Mouse (Mus musculus) lung, postnatal 0 days (tissue): ENCODE results near the gene Spdl1. TPM values are rescaled to one million over a fixed set of nuclear protein-coding genes. Genes with fewer than 3 reads are reported as not detected.
"Not testable (repeated sequence)": the region's sequence is repeated elsewhere in the genome, so short reads cannot be mapped to it uniquely, and the experiment has no call there.

Source experiments
- ATAC-seq: fragments of 200-750 bp; cut with Nextera tagmentation; 2 replicates; pipeline ENCODE4 v1.8.0; 2017; ENCODE audit warnings: moderate library complexity
- DNase-seq: peaks from one replicate; pipeline ENCODE4 v3.0.0-alpha.2; 2016; ENCODE audit warnings: low spot score
- H3K27ac ChIP-seq: fragments of 300-500 bp; sonication (generic); 2 replicates; pipeline ENCODE4 v1.5.1; 2014; ENCODE audit warnings: antibody characterized with exemption, mild to moderate bottlenecking, low read length, mixed read lengths
- H3K27me3 ChIP-seq: fragments of 300-500 bp; sonication (generic); replicated peaks from 2 replicates; pipeline ENCODE4 v1.6.1; 2014; ENCODE audit warnings: low read length, mixed read lengths; ENCODE audit not compliant: insufficient read depth
- H3K36me3 ChIP-seq: fragments of 300-500 bp; sonication (generic); 2 replicates; pipeline ENCODE4 v1.6.1; 2014; ENCODE audit warnings: low read length, mixed read lengths; ENCODE audit not compliant: insufficient read depth
- H3K4me1 ChIP-seq: fragments of 300-500 bp; sonication (generic); 2 replicates; pipeline ENCODE4 v1.6.1; 2014; ENCODE audit warnings: antibody characterized with exemption, low read depth, low read length, mixed read lengths; ENCODE audit not compliant: insufficient read depth
- H3K4me2 ChIP-seq: fragments of 300-500 bp; sonication (generic); replicated peaks from 2 replicates; pipeline ENCODE4 v1.6.1; 2014; ENCODE audit warnings: low read depth, mild to moderate bottlenecking, low read length, moderate library complexity, mixed read lengths
- H3K4me3 ChIP-seq: fragments of 300-500 bp; sonication (generic); 2 replicates; pipeline ENCODE4 v1.5.1; 2014; ENCODE audit warnings: low read depth, low read length
- H3K9ac ChIP-seq: fragments of 300-500 bp; sonication (generic); replicated peaks from 2 replicates; pipeline ENCODE4 v1.6.1; 2014; ENCODE audit warnings: low read depth, mild to moderate bottlenecking
- H3K9me3 ChIP-seq: fragments of 300-500 bp; sonication (generic); 2 replicates; pipeline ENCODE4 v1.6.1; 2016; ENCODE audit warnings: low read length, mixed read lengths
- CTCF ChIP-seq: IDR thresholded peaks from 2 replicates; pipeline ENCODE4 v1.5.1; 2016; ENCODE audit warnings: antibody characterized with exemption, mild to moderate bottlenecking
- EP300 ChIP-seq: IDR thresholded peaks from 2 replicates; pipeline ENCODE4 v1.6.1; 2016; ENCODE audit warnings: antibody characterized with exemption, mild to moderate bottlenecking, control low read depth
- WGBS: fragments of 180-500 bp; shearing (Covaris S2); extraction: QIAGEN DNeasy Blood & Tissue Kit; methylation state at CpG from one replicate; pipeline ENCODE4 v1.1.7; 2014; 5-methylcytosine and 5-hydroxymethylcytosine counted together
- polyA plus RNA-seq: library from polyadenylated mRNA; unstranded; fragments of >200 nt; fragmentation: Nextera tagmentation; extraction: Ambion mirVana; gene quantifications from 2 replicates; pipeline ENCODE4 v1.2.1, GENCODE M21; 2015

Spdl1 gene
- polyA plus RNA-seq, 1 experiment from 2014 or later, result 1.1 TPM

DNA sequence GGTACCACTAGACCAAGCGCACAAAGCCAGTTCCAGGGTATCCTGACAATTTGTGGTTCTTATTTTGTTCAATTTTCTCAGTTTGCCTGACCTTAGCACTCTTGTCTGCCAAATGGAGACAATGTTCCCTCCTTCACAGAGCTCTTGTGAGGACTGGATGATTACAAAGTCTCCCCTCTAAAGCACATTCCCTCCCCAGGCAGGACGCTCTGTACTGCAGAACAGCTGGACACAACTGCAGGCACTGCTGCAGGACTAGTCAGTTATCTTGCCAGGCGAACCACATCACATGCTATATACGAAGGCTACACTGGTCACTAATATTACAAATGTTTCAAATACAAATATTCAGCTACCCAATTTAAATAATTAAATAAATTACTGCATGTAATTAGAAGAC lies 8.7 kb downstream of the Spdl1 start:
- Histone ChIP-seq H3K27ac (no peak overlapping the region), H3K4me1 (no peaks in the 10 kb centered on the region), H3K4me3 (no peak overlapping the region), H3K4me2 (no peak overlapping the region), H3K36me3 (peaks cover 3% of the 10 kb centered on the region; the same call in 1 of the 2 replicates), H3K27me3 (no peaks in the 10 kb centered on the region), H3K9ac (no peak overlapping the region), H3K9me3 (no peaks in the 10 kb centered on the region)
- TF ChIP-seq CTCF (no peak), EP300 (no peak)
- 92% methylated on average over 4 of the region's 4 CpGs for WGBS
- ATAC-seq, result no peak
- DNase-seq, result no peak

DNA sequence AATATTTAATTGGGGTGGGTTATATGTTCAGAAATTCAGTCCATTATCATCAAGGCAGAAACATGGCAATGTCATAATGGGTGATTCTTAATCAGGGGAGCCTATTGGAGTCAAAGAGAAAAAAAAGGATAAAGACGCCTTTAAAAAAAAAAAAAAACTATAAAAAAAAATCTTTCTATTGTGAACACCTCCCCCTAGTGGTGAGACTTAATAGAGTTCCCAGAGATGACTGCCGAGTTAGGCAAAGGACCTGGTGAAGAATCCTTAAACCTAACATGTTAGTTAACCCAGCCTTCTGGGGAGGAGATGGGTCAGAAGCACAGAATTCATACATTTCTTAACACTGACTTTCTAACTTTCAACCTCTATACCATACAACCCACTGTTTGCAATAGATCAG lies 18.7 kb downstream of the Spdl1 start:
- TF ChIP-seq EP300 (no peak), CTCF (peak; percentile 60)
- Histone ChIP-seq H3K27me3 (no peaks in the 10 kb centered on the region), H3K9ac (no peak overlapping the region), H3K4me3 (no peak overlapping the region), H3K36me3 (no peaks in the 10 kb centered on the region), H3K27ac (no peak overlapping the region), H3K9me3 (no peaks in the 10 kb centered on the region), H3K4me2 (no peak overlapping the region), H3K4me1 (no peaks in the 10 kb centered on the region)
- ATAC-seq, result no peak
- WGBS, result 10% methylated on average over 2 of the region's 2 CpGs
- DNase-seq, result peak; percentile 71

- Histone ChIP-seq H3K4me1 (no peaks in the 10 kb centered on the region), H3K4me3 (no peak overlapping the region), H3K36me3 (no peaks in the 10 kb centered on the region), H3K4me2 (no peak overlapping the region), H3K9ac (no peak overlapping the region), H3K27ac (no peak overlapping the region), H3K27me3 (no peaks in the 10 kb centered on the region), H3K9me3 (no peaks in the 10 kb centered on the region)
- 85% methylated on average over 6 of the region's 6 CpGs for WGBS
- no peak for TF ChIP-seq EP300
- DNase-seq, result no peak
- no peak for ATAC-seq
Observed at GRCm38 (mm10) chr11:34814319-34814718, 19.1 kb downstream of the Spdl1 start.

GRCm38 (mm10) chr11:34805026-34805425 lies 28.4 kb downstream of the Spdl1 start:
- not testable (repeated sequence) for ATAC-seq
- 67% methylated on average over 4 of the region's 4 CpGs for WGBS

DNA sequence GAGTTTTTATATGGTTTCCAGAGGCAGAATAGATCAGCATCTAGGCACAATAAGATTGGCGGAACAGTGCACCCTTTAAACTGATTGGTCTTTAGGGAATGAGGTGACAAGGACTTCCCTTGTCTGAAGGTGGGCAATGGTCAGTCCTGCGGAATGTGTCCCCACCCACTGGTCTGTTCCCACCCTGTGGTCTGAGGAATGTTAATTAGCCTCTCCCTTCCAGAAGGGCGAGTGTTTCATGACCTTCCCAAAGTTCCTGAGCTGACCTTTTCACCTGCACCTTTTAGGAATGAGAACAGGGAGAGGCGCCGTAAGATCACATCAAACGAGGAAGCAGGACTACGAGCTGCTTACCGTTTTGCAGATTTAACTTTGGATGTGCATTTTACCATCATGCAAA lies 35.4 kb downstream of the Spdl1 start:
- 51% methylated on average over 8 of the region's 8 CpGs for WGBS
- not testable (repeated sequence) for H3K4me3 ChIP-seq, H3K4me1 ChIP-seq, H3K4me2 ChIP-seq, DNase-seq, H3K9me3 ChIP-seq, H3K36me3 ChIP-seq, H3K27me3 ChIP-seq, H3K9ac ChIP-seq, ATAC-seq, H3K27ac ChIP-seq

More at GRCm38 (mm10) chr11:34805026-34805425, 28.4 kb downstream of the Spdl1 start:
- H3K4me3 ChIP-seq, H3K9me3 ChIP-seq, H3K27ac ChIP-seq, H3K4me1 ChIP-seq, DNase-seq, H3K9ac ChIP-seq, H3K4me2 ChIP-seq, H3K36me3 ChIP-seq, H3K27me3 ChIP-seq: not testable (repeated sequence)

GRCm38 (mm10) chr11:34796097-34796496 lies 37.3 kb downstream of the Spdl1 start:
- H3K9me3 ChIP-seq, result no peaks in the 10 kb centered on the region
- WGBS, result 26% methylated on average over 4 of the region's 4 CpGs
- H3K27me3 ChIP-seq, result no peaks in the 10 kb centered on the region
- no peaks in the 10 kb centered on the region for H3K36me3 ChIP-seq
- TF ChIP-seq CTCF, result peak; percentile 37; the same call in 1 of the 2 replicates
- TF ChIP-seq EP300, result no peak
- H3K4me3 ChIP-seq, result no peak overlapping the region
- no peak overlapping the region for H3K4me2 ChIP-seq
- DNase-seq (no peak), ATAC-seq (no peak)
- H3K4me1 ChIP-seq, result no peaks in the 10 kb centered on the region
- H3K27ac ChIP-seq, result no peak overlapping the region
- no peak overlapping the region for H3K9ac ChIP-seq

- 59% methylated on average over 8 of the region's 8 CpGs for WGBS
- DNase-seq (no peak), ATAC-seq (no peak)
- Histone ChIP-seq H3K9me3 (no peaks in the 10 kb centered on the region), H3K36me3 (no peaks in the 10 kb centered on the region), H3K27me3 (no peaks in the 10 kb centered on the region), H3K4me1 (no peaks in the 10 kb centered on the region), H3K27ac (no peak overlapping the region), H3K4me3 (no peak overlapping the region), H3K4me2 (no peak overlapping the region), H3K9ac (no peak overlapping the region)
- TF ChIP-seq EP300, result no peak
- TF ChIP-seq CTCF, result no peak
Observed at GRCm38 (mm10) chr11:34791872-34792271, 41.6 kb downstream of the Spdl1 start.
